Mouse (Mus musculus) heart, postnatal 10 days (tissue): ENCODE results near the gene Vapb. TPM values are rescaled to one million over a fixed set of nuclear protein-coding genes. Genes with fewer than 3 reads are reported as not detected.

ENCODE experiments used
- DNase-seq, 2 experiments: peaks; one replicate each; pipeline ENCODE4 v3.0.0; 2021
- intact Hi-C: fragments of 180-260 bp; cut with DNase I; formaldehyde crosslinking; loops from one replicate; pipeline ENCODE4 v1.15.1; 2025
- total RNA-seq, 2 experiments: library from RNA; stranded (reverse); gene quantifications; 2 replicates each; pipeline ENCODE4 v1.2.3; 2021

Gene Vapb
- total RNA-seq, 2 experiments from 2014 or later: 101 to 108 TPM

DNA sequence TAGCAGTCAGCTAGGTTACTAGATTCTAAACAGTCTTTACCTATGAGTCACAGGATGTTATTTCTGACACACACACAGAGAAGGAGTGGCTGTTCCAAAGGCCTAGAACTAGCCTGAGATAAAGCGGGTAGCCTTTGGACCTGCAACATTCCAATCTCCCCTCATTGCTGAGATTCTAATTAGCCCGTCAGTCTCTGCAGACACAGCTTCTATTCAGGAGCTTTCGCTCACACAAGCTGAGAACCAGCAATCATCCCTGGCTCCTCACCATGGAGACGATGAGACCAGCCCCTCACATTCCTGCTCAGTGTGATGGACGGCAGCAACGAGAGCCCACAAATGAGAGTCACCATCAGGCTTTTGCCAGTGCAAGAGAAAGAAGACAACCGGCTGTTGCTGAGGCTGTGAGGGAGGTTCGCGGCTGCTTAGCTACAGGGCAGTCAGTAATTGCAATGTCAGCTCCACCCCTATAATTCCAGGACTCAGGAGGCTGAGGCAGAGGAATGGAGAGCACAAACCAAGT, 6.8 kb upstream of the Vapb start:
- intact Hi-C loops: no loop called here
- peak; percentile 32 to 35 for DNase-seq

DNA sequence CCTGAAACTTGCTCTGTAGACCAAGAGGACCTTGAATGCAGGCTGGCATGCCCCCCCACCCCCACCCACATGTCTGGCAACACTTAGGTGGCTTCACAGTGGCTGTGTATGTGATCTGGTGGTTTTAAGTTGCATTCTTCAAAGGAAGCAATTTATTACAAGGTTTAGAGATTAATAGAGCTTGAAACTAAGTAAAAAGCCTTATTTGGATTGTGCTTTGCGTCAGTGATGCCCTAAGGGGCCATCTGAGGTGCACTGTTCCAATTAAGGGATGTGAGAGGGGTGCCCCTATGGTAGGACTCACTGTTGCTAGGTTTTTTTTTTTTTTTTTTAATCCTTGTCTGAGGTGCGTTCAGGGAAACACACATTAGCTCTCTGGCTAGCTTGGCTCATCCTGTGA, 2.9 kb upstream of the Vapb start:
- DNase-seq: no peak
- intact Hi-C loops: no loop called here

DNA sequence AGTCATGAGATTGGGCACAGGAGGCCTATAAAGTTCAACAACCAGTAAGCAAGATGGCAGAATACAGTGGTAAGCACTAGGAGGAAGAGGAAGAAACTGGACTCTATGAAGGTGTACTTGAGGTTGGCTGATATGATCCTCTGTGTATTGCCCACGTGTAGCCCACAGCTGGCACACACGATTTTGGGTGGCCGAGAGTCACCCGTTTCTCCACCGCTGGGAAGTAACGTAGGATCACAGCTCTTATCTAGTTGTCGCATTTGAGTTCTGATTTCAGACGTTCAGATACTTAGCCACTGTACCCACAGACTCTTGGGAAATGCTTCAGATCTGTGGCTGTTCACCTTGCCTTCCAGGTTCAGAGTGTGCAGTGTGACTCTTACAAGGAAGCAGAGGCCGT, 921 bp downstream of the Vapb start:
- intact Hi-C loops: loop anchor here (5.0 kb wide), 1 partner anchor 76 kb away; no protein-coding TSS in a partner anchor
- DNase-seq: peak in 1 of 2 experiments; percentile 15

DNA sequence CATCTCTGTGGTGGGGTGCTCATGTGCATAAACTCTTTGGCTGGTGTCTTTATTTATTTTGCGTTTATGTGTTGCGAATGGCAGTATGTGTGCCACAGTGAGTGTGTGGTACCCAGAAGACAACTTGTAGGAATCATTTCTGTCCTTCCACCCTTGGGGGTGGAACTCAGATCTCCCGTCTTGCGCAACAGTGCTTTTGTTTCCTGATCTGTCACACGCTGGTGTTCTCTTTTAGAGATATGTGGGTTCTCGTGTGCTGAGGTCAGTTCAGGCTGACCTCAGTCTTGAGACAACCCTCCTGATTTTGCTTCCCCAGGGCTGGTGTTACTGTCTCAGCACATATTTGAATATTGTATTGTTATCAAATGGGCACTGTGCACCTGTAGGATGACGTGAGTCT, 1.8 kb downstream of the Vapb start:
- DNase-seq: no peak
- intact Hi-C loops: loop anchor here (5.0 kb wide), 1 partner anchor 77 kb away; no protein-coding TSS in a partner anchor

DNA sequence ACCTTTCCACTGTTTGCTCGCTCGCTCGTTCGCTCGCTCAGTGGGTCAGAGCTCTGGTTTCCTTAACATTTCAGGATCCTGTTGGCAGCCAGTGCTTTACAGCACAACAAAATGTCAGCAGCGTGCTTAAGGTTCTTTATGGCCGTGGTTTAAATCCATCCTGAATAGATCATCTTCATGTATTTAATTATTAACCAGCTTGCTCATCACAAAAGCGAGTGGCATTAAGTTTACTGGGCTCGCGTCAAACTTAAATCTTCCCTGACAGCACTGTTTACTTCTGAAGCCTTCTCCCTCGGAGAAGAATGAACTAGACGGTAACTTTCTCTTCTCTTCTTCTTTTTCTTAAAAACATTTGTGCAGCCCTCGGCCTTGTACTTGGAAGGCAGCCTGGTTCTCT, 4.8 kb downstream of the Vapb start:
- intact Hi-C loops: no loop called here
- DNase-seq: no peak

DNA sequence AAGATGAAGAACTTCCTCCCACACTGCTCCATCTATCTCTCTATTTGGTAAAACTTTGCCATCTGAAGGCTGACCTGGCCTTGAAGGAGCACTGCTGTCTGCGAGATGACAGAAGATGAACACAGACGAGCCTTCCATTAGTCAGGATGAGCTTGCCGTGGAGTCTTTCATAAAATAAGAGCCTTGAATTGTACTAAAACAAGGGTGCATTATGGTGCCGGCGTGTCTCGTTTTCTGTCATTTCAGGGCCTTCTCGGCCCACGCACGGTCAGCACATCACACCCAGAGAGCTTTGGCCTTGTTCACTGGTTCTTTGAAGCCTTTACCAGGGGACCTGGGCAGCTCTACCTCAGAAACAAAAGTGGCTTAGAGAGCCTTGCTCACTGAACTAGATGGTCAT, 5.4 kb downstream of the Vapb start:
- intact Hi-C loops: no loop called here
- no peak for DNase-seq

DNA sequence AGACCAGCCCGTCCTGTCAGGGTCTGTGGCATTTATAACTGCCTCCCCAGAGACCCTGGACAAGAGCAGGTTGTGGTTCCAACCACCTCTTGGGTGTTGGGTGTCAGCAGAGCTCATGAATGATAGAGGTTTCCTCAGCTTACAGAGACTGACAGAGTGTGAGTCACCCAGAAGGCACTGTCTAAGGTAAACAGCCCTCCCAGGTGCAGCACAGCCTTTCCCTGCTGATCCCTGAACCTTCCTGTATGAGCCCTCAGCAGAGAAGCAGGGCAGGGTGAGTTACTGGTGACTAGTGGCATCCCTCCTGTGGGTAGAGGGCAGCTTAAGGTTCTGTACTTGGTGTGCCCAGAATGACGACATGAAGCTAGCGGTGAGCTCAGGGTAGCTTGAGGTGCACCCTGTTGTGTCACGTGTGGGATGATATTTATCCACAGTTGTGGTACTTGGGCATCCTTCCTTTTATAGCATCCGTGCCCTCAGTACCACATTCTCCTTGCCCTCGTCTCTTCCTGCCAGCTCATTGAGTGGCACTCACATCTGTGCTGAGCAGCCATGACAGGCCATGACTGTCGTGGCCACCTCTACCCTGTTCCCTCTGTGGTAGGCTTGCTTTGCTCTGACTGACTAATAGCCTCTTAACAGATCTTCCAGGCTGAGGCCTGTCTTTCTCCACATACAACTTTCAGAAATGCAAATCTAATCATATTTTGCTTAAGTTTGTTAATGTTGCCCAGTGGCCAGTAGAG, 6.9 kb downstream of the Vapb start:
- intact Hi-C loops: no loop called here
- no peak for DNase-seq

DNA sequence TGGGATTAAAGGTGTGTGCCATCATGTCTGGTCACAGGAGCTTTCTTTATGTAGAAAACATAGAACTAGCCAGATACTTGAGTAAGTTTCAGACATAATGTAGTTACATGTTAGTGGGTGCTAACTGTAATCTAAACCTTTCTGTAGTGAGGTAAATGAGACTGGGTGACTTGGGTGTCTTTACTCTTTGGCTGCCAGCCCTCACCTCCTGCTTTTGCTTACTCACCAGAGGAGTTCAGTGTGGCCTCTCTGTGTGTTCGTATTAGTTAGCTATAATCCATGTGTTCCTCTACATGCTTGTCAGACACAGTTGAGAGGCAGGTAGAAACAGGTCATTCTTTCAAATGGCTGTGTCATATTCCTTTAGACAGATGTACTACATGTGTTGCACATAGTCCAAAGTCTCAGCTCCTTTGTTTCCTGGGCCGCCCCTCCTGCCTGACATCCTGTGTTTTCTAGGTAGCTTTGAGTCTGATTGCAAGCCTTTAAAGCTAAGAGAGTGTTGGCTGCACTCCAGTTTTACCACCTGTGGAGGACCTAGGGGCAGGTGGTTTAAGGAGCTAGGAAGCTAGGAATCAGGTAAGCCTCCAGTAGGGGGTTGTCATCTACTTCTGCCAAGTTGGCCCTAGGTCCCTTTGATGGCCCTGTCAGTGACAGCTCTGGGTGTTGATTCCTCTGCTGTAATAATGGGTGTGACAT, 11.8 kb downstream of the Vapb start:
- intact Hi-C loops: no loop called here
- no peak for DNase-seq

DNA sequence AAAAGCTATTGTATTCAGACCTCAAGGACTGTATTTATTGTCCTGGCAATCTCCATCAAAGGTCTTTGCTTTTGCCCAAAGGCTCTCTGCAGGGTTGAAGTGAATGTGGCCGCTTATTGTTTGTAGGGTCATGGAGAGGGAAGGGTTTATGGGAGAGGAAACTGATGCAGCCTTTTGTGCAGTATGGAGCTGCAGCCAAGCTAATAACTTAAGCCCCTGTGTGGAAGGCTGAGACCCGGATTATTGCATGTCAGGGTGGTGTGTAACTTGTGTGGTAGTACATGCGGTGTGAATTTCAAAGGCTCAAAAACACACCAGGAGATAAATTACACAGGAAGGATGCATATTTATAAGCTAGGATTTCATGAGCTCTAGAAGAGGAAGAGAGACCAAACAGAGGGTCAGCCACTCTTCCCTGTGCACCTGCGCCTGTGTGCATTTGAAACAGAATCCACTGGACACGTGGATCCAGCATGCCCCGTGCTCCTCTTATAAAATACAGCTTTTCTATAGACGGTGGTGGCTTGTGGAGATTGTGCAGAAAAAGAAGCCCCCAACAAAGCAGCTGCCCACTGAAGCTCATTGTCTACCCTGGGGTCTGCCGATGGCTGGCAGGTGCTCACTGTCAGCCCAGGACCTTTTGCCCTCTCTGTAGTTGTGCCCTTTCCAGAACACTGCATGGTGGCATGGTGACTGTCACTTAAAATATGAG, 18.3 kb downstream of the Vapb start:
- intact Hi-C loops: no loop called here
- no peak for DNase-seq

DNA sequence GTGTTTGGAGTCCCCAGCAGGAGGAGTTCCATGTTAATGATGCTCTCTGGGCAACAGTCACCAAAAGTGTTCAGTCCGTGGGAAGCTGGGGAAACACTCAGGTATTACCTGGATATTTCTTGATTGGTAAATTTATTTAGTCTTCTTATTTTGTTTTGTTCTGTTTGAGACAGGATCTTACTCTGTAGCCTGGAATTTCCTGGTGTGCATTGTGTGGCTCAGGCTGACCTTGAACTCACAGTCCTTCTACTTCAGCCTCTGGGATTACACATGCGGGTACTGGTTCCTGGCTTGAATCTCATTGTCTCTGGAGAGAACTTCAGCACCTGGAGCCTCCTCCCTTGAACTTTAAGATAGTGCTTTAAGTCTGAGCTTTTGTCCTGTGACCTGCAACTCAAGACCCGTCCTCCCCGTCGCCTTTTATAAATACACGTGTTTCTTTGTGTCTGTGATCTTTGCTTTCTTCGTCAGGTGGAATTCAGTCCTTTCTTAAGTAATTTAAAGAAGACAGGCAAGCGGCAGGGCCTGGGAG, 20.4 kb downstream of the Vapb start:
- intact Hi-C loops: no loop called here

DNA sequence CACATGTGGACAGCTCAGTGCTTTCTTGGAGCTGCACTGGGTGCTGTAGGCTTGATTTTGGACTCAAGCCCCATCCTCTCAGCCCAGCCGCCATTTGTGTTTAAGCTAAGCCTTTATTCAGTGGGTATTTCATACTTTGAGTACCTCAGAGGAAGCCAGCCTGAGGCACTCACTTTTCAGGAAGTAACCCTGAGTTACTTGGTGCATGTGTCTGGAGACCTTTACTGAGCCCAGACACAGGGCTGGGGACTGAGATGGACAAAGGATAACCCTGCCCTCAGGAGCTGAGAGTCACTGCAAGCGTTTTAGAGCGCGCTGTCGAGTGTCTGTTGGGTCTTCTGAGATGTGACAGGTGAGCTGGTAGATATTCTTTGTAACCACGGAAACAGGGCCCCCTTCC, 23.3 kb downstream of the Vapb start:
- no peak for DNase-seq
- intact Hi-C loops: no loop called here

More for the DNA sequence above, 20.4 kb downstream of the Vapb start:
- DNase-seq: no peak

DNA sequence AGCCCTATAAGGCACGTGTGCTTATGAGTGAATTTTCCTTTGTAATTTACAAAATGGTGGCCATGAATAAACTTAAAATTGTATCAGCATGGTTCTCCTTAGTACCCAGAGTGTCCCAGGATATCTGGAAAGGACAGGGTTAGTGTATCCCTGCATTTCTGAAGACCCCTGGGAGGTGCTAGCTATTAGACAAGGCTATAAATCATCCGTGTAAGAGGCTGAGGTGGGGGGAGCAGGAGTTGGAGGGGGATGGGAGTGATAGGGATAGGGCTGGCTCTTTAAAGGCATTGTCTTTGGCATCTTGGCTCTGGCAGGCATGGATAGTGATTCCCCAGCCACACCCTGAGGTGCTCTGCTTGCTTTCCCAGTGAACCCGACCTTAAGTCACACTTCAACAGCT, 27.3 kb downstream of the Vapb start:
- intact Hi-C loops: no loop called here

DNA sequence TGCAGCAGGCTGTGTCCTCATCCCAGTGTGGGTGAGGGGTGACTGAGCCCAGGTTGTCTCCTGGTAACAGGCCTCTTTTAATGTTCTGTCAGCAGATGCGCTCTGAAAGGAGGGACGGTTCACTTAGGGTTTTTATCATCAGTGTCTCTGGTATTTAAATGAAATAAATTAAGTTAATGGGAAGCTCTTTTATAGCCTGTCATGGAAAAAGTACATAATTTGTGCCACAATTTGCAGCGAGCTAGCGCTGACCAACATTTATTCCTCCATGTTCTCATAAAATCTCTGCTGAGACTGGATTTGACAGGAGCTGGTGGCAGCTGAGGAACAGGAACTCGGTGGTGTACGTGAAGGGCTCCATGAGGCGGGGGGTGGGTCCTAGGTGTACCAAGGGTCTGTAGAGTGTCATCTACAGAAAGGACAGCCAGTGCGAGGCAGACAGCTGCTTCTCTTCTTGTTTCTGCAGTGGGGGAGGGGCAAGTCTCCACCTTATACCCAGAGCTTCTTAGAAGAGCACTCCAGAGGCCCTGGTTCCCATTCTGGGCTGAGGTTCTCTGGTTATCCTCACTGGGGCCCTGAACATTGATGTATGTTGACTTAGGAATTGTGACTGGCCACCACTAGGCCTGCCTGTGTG, 30.8 kb downstream of the Vapb start:
- intact Hi-C loops: no loop called here
- no peak for DNase-seq

More for the DNA sequence above, 27.3 kb downstream of the Vapb start:
- no peak for DNase-seq

DNA sequence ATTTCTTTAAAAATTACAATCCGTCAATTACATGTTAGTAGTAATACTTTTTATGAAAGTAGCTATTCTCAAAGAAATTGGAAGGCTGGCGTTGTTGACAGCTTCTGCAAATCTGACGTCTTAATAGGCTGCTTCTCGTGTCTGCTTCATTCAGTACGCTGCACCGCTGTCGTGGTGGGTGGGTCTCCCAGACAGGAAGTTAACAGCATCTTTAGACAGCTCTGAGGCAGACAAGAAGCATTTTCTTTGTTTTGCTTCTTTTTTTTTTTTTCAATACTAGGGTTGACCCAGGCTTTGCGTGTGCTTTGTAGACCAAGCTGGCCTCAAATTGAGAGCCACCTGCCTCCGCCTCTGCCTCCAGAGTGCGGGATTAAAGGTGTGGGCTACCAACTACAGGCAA, 31.9 kb downstream of the Vapb start:
- intact Hi-C loops: no loop called here
- peak in 1 of 2 experiments; percentile 39 for DNase-seq

DNA sequence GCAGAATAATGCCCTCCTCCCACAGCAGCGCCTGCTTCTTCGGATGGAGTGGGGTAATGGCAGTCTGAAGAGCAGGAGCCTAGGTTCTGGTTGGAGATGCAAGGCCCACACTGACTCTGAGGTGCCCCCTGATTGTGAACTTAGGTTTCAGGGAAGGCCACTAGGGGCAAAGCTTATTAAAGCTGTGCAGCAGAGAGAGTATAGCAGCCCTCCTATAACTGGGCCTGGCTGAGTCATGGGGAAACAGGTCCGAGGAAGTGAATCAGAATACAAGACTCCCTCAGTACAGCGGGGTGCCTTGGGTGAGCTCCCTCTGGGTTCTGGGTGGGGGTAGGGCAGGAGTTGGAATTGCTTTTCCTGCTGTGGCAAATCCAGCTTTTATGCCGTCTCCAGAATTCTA, 33.3 kb downstream of the Vapb start:
- intact Hi-C loops: no loop called here
- no peak for DNase-seq

DNA sequence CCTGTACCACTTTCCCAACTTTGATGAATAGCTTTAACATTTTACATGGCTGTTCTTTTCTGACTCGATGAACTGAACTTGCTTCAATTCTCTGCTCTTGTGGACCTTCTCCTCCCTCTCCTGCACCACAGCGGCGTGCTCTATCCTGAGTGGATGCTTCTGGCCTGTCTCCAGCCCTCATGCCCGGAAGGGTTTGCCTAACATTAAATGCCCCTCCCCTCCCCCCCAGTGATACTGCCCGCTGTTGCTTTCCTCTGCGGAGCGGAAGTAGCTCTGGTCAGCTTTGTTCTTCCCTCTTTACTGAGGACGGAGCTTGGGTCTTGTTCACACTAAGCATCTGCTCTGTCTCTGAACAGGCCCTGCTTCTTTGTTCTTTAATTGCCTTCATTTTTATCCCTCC, 34.4 kb downstream of the Vapb start:
- no peak for DNase-seq
- intact Hi-C loops: no loop called here

DNA sequence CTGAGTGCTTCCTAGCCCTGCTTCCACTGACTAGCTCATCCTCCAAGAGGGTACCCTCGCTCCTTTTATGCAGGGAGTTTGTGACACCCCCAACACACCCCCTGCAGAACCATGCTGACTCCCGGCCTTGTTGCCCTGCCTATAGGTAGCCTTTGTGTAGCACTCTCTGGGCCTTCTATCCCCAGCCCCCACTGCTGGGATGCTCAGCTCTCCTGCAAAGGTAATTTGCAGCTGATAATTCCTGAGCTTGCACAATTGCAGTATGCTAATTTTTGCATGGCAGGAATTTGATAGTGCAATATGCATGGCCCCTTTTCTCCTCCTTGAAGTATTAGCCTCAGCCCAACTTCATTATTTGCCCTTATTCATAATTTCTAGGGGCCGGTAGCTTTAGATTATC, 38.2 kb downstream of the Vapb start:
- intact Hi-C loops: no loop called here
- no peak for DNase-seq

DNA sequence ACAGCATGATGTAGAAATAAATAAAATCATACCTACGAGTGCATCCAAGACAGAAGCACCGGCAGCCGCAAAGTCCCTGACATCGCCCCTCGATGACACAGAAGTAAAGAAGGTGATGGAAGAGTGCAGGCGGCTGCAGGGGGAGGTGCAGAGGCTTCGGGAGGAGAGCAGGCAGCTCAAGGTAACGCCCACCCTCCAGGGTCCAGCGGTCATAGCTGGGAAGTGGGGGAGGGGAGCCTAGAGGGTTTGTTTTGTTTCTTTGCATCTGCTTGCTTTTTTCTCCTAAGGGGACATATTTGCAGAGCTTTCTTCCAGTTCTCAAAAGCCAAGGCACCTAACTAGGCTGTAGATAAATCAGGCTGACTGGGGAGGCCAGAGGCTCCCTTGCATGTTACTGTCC, 38.8 kb downstream of the Vapb start:
- no peak for DNase-seq
- intact Hi-C loops: no loop called here

DNA sequence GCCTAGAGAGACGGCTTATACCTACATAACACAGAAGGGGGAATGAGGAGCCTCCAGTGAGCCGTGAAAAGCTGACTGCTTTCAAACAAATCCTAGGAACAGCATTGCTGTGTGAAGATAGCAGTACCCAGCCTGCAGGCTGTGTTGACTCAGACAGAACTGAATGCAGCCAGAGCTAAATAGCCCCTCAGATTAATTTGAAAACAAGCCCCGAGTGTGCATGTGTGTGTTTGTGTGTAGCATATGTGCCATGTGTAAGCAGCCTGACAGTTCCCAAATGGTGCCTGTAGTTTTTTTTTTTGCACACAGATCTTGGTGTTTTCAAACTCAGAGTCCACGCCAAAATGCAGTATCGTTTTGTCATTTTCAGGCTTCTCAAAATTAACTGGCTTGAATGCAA, 43.6 kb downstream of the Vapb start:
- intact Hi-C loops: no loop called here
- DNase-seq: no peak

DNA sequence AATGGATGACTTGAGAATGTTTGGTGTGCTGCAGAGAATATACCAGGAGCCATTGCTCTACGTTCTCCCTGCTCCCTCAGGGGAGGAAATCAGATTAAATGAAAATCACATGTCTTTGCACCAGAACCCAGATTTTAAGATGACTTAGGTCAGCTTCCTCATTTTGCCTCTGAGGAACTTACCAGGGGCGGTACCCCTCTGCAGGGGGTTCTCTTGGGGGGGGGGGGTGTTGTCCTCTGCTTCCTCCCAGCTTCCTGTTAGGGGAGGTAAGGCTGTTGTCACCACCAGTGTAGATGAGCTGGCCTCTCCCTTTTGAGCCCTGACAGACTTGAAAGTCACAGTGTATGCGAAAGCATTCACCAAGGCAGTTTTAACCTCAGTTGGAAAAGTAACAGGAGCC, 47.1 kb downstream of the Vapb start:
- no peak for DNase-seq
- intact Hi-C loops: no loop called here

DNA sequence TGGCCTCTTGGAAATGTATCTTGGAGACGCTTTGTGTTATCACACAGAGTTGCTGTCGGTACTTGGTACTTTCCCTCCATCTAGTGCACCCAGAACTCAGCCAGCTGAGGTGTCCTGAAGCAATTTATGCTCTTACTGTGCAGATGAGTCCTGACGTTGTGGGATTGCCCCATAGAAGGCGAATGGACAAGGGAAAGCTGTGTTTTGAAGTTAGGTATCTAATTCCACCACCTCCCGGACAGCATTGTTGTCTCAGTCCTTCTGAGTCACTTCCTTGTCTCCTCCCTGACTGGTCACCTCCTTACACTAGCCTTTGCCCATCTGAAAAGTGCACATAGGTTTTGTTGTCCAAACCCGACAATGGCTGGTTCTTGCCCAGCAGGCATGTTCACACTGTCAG, 47.6 kb downstream of the Vapb start:
- intact Hi-C loops: no loop called here
- DNase-seq: no peak
